Mouse (Mus musculus): ENCODE results near the gene Uhmk1. TPM values are rescaled to one million over a fixed set of nuclear protein-coding genes. Genes with fewer than 3 reads are reported as not detected.

The Uhmk1 gene
- polyA plus RNA-seq, 1 experiment = 6.3 TPM

DNA sequence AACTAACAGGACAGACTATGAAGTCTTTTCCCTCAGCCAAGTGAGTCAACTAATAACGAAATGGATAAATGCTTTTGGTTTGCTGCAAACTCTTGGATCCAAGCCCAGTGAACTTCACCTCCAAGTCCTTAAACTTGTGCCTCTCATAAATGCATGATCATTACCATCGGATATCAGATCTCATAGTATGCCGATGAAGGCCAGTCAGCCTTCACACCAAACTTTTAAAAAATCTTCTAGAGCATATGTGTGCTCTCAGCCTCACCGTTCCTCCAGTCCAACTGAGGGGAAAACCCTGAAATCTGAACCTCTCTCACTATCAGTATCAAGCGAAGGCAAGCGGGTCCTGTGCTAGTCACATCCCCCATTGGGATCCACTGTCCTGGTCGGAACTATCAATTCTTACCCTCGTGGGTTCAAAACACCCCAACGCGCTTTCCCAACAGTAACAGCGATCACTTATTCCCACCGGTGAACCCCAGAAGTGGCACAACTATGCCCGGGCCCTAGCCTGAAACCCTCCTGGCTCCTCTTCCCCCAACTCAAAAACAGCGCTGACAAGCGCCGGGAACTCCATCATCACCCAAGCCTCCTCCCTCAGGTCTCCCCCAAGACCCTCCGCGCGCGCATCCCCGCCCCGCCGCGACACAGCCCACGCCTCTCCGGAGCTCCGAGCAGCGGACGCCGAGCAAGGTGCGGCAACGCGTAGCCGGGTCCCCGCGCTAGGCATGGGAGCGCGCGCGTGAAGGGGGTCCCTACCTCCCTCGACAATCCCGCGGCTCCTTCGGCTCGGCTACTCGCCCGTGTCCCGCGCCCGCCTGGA, 41.0 kb downstream of the Uhmk1 start:
- H3K36me3 ChIP-seq (ENCODE audit: control insufficient read depth, insufficient read depth) = no peaks in the 10 kb centered on the region
- peaks cover 28% of the 10 kb centered on the region for H3K79me2 ChIP-seq (ENCODE audit: control insufficient read depth, insufficient read depth)
- H3K27me3 ChIP-seq (ENCODE audit: control insufficient read depth, insufficient read depth, insufficient read length) = no peaks in the 10 kb centered on the region
- TF ChIP-seq MYOG (IDR thresholded peaks at IDR 0.05; ENCODE audit: control insufficient read depth in 1 of 3, insufficient read depth in 1 of 3, insufficient read length in 2 of 3, low read depth in 2 of 3) (no peak), MYOD1 (IDR thresholded peaks at IDR 0.05; ENCODE audit: control insufficient read depth in 1 of 3, insufficient read length in 2 of 3, low read depth in 2 of 3) (peak in 1 of 3 experiments; percentile 12)
- peak overlapping the region; percentile 59 for H3K4me3 ChIP-seq
- H3K4me2 ChIP-seq (ENCODE audit: low read depth) = peak overlapping the region; percentile 93
- peak overlapping the region; percentile 53 for H3ac ChIP-seq (ENCODE audit: control insufficient read depth, insufficient read length)

DNA sequence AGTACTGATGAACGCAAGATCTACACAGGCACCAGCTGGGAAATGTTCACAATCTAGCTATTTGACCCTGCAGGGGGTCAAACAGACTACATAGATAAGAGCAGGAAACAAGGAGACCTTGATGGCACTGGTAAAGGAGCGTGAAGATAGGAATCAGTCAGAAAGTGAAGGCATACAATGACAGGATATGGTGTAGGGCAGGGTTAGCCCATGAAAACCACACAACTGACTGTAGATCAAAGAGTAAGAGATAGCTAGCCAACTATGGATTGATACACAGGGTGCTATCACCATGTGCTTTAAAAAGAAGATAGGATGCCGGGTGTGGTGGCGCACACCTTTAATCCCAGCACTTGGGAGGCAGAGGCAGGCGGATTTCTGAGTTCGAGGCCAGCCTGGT, 47.4 kb downstream of the Uhmk1 start:
- Histone ChIP-seq H3K4me2 (ENCODE audit: low read depth) (no peak overlapping the region), H3K79me2 (ENCODE audit: control insufficient read depth, insufficient read depth) (peaks cover 32% of the 10 kb centered on the region), H3K4me3 (no peak overlapping the region), H3ac (ENCODE audit: control insufficient read depth, insufficient read length) (no peak overlapping the region), H3K36me3 (ENCODE audit: control insufficient read depth, insufficient read depth) (peaks cover 15% of the 10 kb centered on the region), H3K27me3 (ENCODE audit: control insufficient read depth, insufficient read depth, insufficient read length) (no peaks in the 10 kb centered on the region)
- TF ChIP-seq POLR2AphosphoS2 (IDR thresholded peaks at IDR 0.05; ENCODE audit: insufficient read length, low read depth) (no peak), SRF (IDR thresholded peaks at IDR 0.05; ENCODE audit: control insufficient read depth, insufficient read length, low read depth) (no peak), TCF12 (IDR thresholded peaks at IDR 0.05; ENCODE audit: insufficient read depth, poor library complexity, severe bottlenecking) (no peak), MAX (IDR thresholded peaks at IDR 0.05; ENCODE audit: low read depth) (no peak), CEBPB (IDR thresholded peaks at IDR 0.05; ENCODE audit: insufficient read depth, poor library complexity, severe bottlenecking) (no peak), REST (IDR thresholded peaks at IDR 0.05; ENCODE audit: insufficient read depth, insufficient read length) (no peak), MYOD1 (IDR thresholded peaks at IDR 0.05; ENCODE audit: control insufficient read depth in 1 of 3, insufficient read length in 2 of 3, low read depth in 2 of 3) (no peak), MYOG (IDR thresholded peaks at IDR 0.05; ENCODE audit: control insufficient read depth in 1 of 3, insufficient read depth in 1 of 3, insufficient read length in 2 of 3, low read depth in 2 of 3) (no peak), POLR2A (IDR thresholded peaks at IDR 0.05; ENCODE audit: insufficient read length, low read depth) (no peak), TCF3 (IDR thresholded peaks at IDR 0.05; ENCODE audit: insufficient read length, low read depth) (no peak), E2F4 (IDR thresholded peaks at IDR 0.05; ENCODE audit: insufficient read depth) (no peak), USF1 (IDR thresholded peaks at IDR 0.05; ENCODE audit: low read depth) (no peak)

DNA sequence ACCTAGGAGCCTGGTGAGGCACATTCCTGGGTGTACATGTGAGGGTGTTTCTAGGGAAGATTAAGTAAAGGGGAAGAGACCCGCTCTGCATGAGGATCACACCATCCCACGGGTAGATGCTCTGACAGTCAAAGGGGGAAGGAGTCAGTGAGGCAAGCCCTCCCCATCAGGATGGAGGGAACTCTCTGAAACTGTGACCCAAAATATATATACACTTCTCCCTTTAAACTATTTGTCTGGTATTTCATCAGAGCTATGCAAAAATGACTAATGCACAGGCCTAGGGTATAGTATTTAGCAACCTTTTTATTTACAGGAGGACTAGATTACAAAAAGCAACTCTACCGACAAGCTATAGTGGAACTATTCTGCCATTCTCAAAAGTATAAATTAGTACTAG, 50.3 kb downstream of the Uhmk1 start:
- H3K4me3 ChIP-seq = no peak overlapping the region
- TF ChIP-seq SRF (IDR thresholded peaks at IDR 0.05; ENCODE audit: control insufficient read depth, insufficient read length, low read depth) (no peak), CEBPB (IDR thresholded peaks at IDR 0.05; ENCODE audit: insufficient read depth, poor library complexity, severe bottlenecking) (no peak), TCF3 (IDR thresholded peaks at IDR 0.05; ENCODE audit: insufficient read length, low read depth) (no peak), POLR2AphosphoS2 (IDR thresholded peaks at IDR 0.05; ENCODE audit: insufficient read length, low read depth) (no peak)

DNA sequence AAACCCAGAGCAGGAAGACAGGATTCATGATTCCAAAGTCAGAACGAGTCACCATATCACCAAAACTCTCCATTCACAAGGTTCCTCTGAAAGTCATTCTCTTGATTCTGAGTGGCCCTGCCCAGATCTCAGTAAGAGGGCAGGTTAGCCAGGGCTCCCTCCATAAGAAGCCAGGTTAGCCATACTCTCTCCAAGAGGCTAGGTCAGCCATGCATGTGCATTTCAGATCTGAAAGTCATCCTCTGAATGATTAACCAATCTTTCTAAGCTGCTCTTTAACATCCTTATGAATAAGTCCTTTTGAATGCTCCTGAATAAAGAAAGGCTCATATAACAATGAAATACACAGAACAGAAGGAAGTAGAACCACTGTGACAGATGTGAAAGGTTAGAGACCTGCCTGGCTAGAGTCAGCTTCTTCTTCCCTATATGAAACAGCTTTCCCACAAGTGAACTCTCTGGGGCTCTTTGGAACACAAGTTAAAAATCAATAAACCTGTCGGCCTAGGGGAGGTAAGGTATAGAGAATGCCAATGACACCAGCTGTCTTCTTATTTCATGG, 51.1 kb downstream of the Uhmk1 start:
- Histone ChIP-seq H3K79me2 (ENCODE audit: control insufficient read depth, insufficient read depth) (peaks cover 15% of the 10 kb centered on the region), H3K4me2 (ENCODE audit: low read depth) (no peak overlapping the region), H3K4me3 (no peak overlapping the region), H3ac (ENCODE audit: control insufficient read depth, insufficient read length) (no peak overlapping the region), H3K27me3 (ENCODE audit: control insufficient read depth, insufficient read depth, insufficient read length) (no peaks in the 10 kb centered on the region), H3K36me3 (ENCODE audit: control insufficient read depth, insufficient read depth) (peaks cover 15% of the 10 kb centered on the region)
- TF ChIP-seq POLR2AphosphoS2 (IDR thresholded peaks at IDR 0.05; ENCODE audit: insufficient read length, low read depth) (no peak), E2F4 (IDR thresholded peaks at IDR 0.05; ENCODE audit: insufficient read depth) (no peak), SRF (IDR thresholded peaks at IDR 0.05; ENCODE audit: control insufficient read depth, insufficient read length, low read depth) (no peak), MYOD1 (IDR thresholded peaks at IDR 0.05; ENCODE audit: control insufficient read depth in 1 of 3, insufficient read length in 2 of 3, low read depth in 2 of 3) (no peak), REST (IDR thresholded peaks at IDR 0.05; ENCODE audit: insufficient read depth, insufficient read length) (no peak), MAX (IDR thresholded peaks at IDR 0.05; ENCODE audit: low read depth) (no peak), TCF3 (IDR thresholded peaks at IDR 0.05; ENCODE audit: insufficient read length, low read depth) (no peak), USF1 (IDR thresholded peaks at IDR 0.05; ENCODE audit: low read depth) (no peak), TCF12 (IDR thresholded peaks at IDR 0.05; ENCODE audit: insufficient read depth, poor library complexity, severe bottlenecking) (no peak), MYOG (IDR thresholded peaks at IDR 0.05; ENCODE audit: control insufficient read depth in 1 of 3, insufficient read depth in 1 of 3, insufficient read length in 2 of 3, low read depth in 2 of 3) (no peak), POLR2A (IDR thresholded peaks at IDR 0.05; ENCODE audit: insufficient read length, low read depth) (no peak), CEBPB (IDR thresholded peaks at IDR 0.05; ENCODE audit: insufficient read depth, poor library complexity, severe bottlenecking) (no peak)

More for the DNA sequence above, 50.3 kb downstream of the Uhmk1 start:
- no peaks in the 10 kb centered on the region for H3K27me3 ChIP-seq (ENCODE audit: control insufficient read depth, insufficient read depth, insufficient read length)
- H3K4me2 ChIP-seq (ENCODE audit: low read depth) = no peak overlapping the region
- peaks cover 15% of the 10 kb centered on the region for H3K36me3 ChIP-seq (ENCODE audit: control insufficient read depth, insufficient read depth)
- peaks cover 18% of the 10 kb centered on the region for H3K79me2 ChIP-seq (ENCODE audit: control insufficient read depth, insufficient read depth)
- H3ac ChIP-seq (ENCODE audit: control insufficient read depth, insufficient read length) = no peak overlapping the region
